Comparison of ENCODE assay signal across 13 mouse cellular contexts in genomic region chr6:13288500-13288899, GRCm38 (mm10).
DNase-seq lines count a peak whose midpoint lies in the region; ATAC-seq and TF ChIP-seq lines count a peak whose summit lies in the region.
"Had no signal": no experiment of that assay in that cellular context is flagged by ENCODE, and none has a peak within 500 bp of the region (broad histone marks: within the 10 kb centered on the region; RNA-seq: fewer than 3 reads in every experiment).

No protein-coding gene starts in this region.

- intact Hi-C loops in heart, postnatal 10 days (cut with DNase I), result loop anchor here (5.0 kb wide), 1 partner anchor 1214 kb away; no protein-coding TSS in a partner anchor

- no peak overlapping the region for H3K27ac ChIP-seq in hindbrain, embryonic 16.5 days (ENCODE audit: low read depth, low read length)
- H3K27ac ChIP-seq in hindbrain, embryonic 12.5 days, result no peak overlapping the region
- H3K27ac ChIP-seq in embryonic facial prominence, embryonic 15.5 days (replicated peaks), result no peak overlapping the region
- H3K27ac ChIP-seq in lung, embryonic 16.5 days (ENCODE audit: low read length), result peak overlapping the region; percentile 38
- H3K27ac ChIP-seq in thymus, adult 2 months (ENCODE audit: control insufficient read depth, insufficient read depth, low read length), result no peak overlapping the region
- H3K27ac ChIP-seq: gastrocnemius, adult 2 months; midbrain, embryonic 13.5 days had no signal

- peak; percentile 77 to 84 for DNase-seq in heart, postnatal 10 days
- DNase-seq in thymus, adult 2 months, result no peak
- no peak for DNase-seq in thymus, adult 18-20 months
- DNase-seq in right cerebral cortex, postnatal 10 days (ENCODE audit: low spot score in 2 of 2), result no peak
- DNase-seq: gastrocnemius, adult 2 months; layer of hippocampus, adult 9-11 months; thymus, postnatal 14 days had no signal

- no peak overlapping the region for H3K9ac ChIP-seq in hindbrain, embryonic 16.5 days (ENCODE audit: low read depth, low read length)
- no peak overlapping the region for H3K9ac ChIP-seq in hindbrain, embryonic 12.5 days
- H3K9ac ChIP-seq in embryonic facial prominence, embryonic 15.5 days, result no peak overlapping the region
- no peak overlapping the region for H3K9ac ChIP-seq in lung, embryonic 16.5 days (ENCODE audit: low read length)
- H3K9ac ChIP-seq: midbrain, embryonic 13.5 days had no signal

- H3K27me3 ChIP-seq in hindbrain, embryonic 16.5 days (replicated peaks; ENCODE audit: control insufficient read depth, insufficient read depth, low read length), result no peaks in the 10 kb centered on the region
- H3K27me3 ChIP-seq in hindbrain, embryonic 12.5 days, result no peaks in the 10 kb centered on the region
- no peaks in the 10 kb centered on the region for H3K27me3 ChIP-seq in embryonic facial prominence, embryonic 15.5 days
- H3K27me3 ChIP-seq in lung, embryonic 16.5 days (ENCODE audit: control insufficient read depth, insufficient read depth, low read depth, low read length), result no peaks in the 10 kb centered on the region
- H3K27me3 ChIP-seq in thymus, adult 2 months (ENCODE audit: control insufficient read depth, insufficient read depth, low read length), result no peaks in the 10 kb centered on the region
- H3K27me3 ChIP-seq: midbrain, embryonic 13.5 days had no signal

- 24% methylated on average over 1 of the region's 1 CpGs for WGBS in hindbrain, embryonic 16.5 days
- WGBS in hindbrain, embryonic 12.5 days, result 66% methylated on average over 1 of the region's 1 CpGs
- 39% methylated on average over 1 of the region's 1 CpGs for WGBS in embryonic facial prominence, embryonic 15.5 days
- 19% methylated on average over 1 of the region's 1 CpGs for WGBS in lung, embryonic 16.5 days
- WGBS in thymus, adult 2 months, result 72% methylated on average over 1 of the region's 1 CpGs

- H3K4me1 ChIP-seq in hindbrain, embryonic 16.5 days (ENCODE audit: control insufficient read depth, insufficient read depth, low read depth, low read length), result no peaks in the 10 kb centered on the region
- H3K4me1 ChIP-seq in hindbrain, embryonic 12.5 days, result no peaks in the 10 kb centered on the region
- H3K4me1 ChIP-seq in embryonic facial prominence, embryonic 15.5 days, result no peaks in the 10 kb centered on the region
- peaks cover 4% of the 10 kb centered on the region; the same call in 1 of the 2 replicates for H3K4me1 ChIP-seq in lung, embryonic 16.5 days (replicated peaks; ENCODE audit: control insufficient read depth, insufficient read depth, low read length)
- H3K4me1 ChIP-seq in thymus, adult 2 months (replicated peaks; ENCODE audit: control insufficient read depth, insufficient read depth, low read length), result no peaks in the 10 kb centered on the region
- H3K4me1 ChIP-seq: midbrain, embryonic 13.5 days had no signal

- H3K36me3 ChIP-seq in hindbrain, embryonic 16.5 days (ENCODE audit: control insufficient read depth, insufficient read depth, low read length), result no peaks in the 10 kb centered on the region
- H3K36me3 ChIP-seq in hindbrain, embryonic 12.5 days, result no peaks in the 10 kb centered on the region
- no peaks in the 10 kb centered on the region for H3K36me3 ChIP-seq in embryonic facial prominence, embryonic 15.5 days
- H3K36me3 ChIP-seq in lung, embryonic 16.5 days (ENCODE audit: control insufficient read depth, insufficient read depth, low read length), result no peaks in the 10 kb centered on the region
- H3K36me3 ChIP-seq in thymus, adult 2 months (ENCODE audit: control insufficient read depth, insufficient read depth, low read length), result no peaks in the 10 kb centered on the region
- H3K36me3 ChIP-seq: midbrain, embryonic 13.5 days had no signal

- no peaks in the 10 kb centered on the region for H3K9me3 ChIP-seq in hindbrain, embryonic 16.5 days (ENCODE audit: control insufficient read depth, low read length)
- no peaks in the 10 kb centered on the region for H3K9me3 ChIP-seq in hindbrain, embryonic 12.5 days (replicated peaks)
- no peaks in the 10 kb centered on the region for H3K9me3 ChIP-seq in embryonic facial prominence, embryonic 15.5 days (replicated peaks)
- no peaks in the 10 kb centered on the region for H3K9me3 ChIP-seq in lung, embryonic 16.5 days (ENCODE audit: control insufficient read depth, low read length)
- H3K9me3 ChIP-seq: midbrain, embryonic 13.5 days had no signal

- H3K4me2 ChIP-seq in hindbrain, embryonic 16.5 days (ENCODE audit: low read length), result no peak overlapping the region
- H3K4me2 ChIP-seq in hindbrain, embryonic 12.5 days (replicated peaks), result no peak overlapping the region
- no peak overlapping the region for H3K4me2 ChIP-seq in embryonic facial prominence, embryonic 15.5 days (replicated peaks)
- no peak overlapping the region for H3K4me2 ChIP-seq in lung, embryonic 16.5 days (ENCODE audit: low read depth, low read length)
- H3K4me2 ChIP-seq: midbrain, embryonic 13.5 days had no signal

- peak; percentile 69 for ATAC-seq in hindbrain, embryonic 16.5 days
- ATAC-seq in hindbrain, embryonic 12.5 days (ENCODE audit: low FRiP score), result no peak
- peak; percentile 47; the same call in 1 of the 2 replicates for ATAC-seq in embryonic facial prominence, embryonic 15.5 days (ENCODE audit: insufficient number of reproducible peaks, low FRiP score, low TSS enrichment, low read depth)
- peak; percentile 94 for ATAC-seq in lung, embryonic 16.5 days (ENCODE audit: low read depth)
- ATAC-seq: activated CD4-positive, CD25-positive, alpha-beta regulatory T cell, adult 4 months; midbrain, embryonic 13.5 days had no signal

- H3K4me3 ChIP-seq in hindbrain, embryonic 16.5 days (ENCODE audit: low read length), result no peak overlapping the region
- H3K4me3 ChIP-seq in hindbrain, embryonic 12.5 days, result no peak overlapping the region
- H3K4me3 ChIP-seq in embryonic facial prominence, embryonic 15.5 days (replicated peaks), result no peak overlapping the region
- no peak overlapping the region for H3K4me3 ChIP-seq in lung, embryonic 16.5 days (ENCODE audit: low read length)
- H3K4me3 ChIP-seq in thymus, adult 2 months (ENCODE audit: control insufficient read depth, insufficient read depth, low read length), result no peak overlapping the region
- H3K4me3 ChIP-seq: gastrocnemius, adult 2 months; midbrain, embryonic 13.5 days had no signal

- TF ChIP-seq CTCF in thymus, adult 2 months (IDR thresholded peaks at IDR 0.05; ENCODE audit: borderline replicate concordance, control insufficient read depth, extremely low read depth, insufficient read depth, low read length, poor library complexity), result no peak

- no peak for TF ChIP-seq POLR2A in thymus, adult 2 months (IDR thresholded peaks at IDR 0.05; ENCODE audit: control insufficient read depth, extremely low read depth, insufficient read depth, low read length, poor library complexity)

Comparison
In these comparisons a context has a peak if more than half of its experiments do, and no peak if none do; other contexts are left out.
1. DNase-seq: peak in heart, postnatal 10 days (2 of 2); none in thymus, adult 2 months (single experiment), thymus, adult 18-20 months (0 of 2) and right cerebral cortex, postnatal 10 days (0 of 2).